Mouse (Mus musculus): ENCODE results near the gene Tex14. TPM values are rescaled to one million over a fixed set of nuclear protein-coding genes. Genes with fewer than 3 reads are reported as not detected.
A peak's percentile ranks its signal among the peaks of the same experiment; 100 is the strongest.
"Not testable (repeated sequence)": the region's sequence is repeated elsewhere in the genome, so short reads cannot be mapped to it uniquely, and the experiment has no call there.

The Tex14 gene
- polyA plus RNA-seq, 1 experiment from 2014 or later, result 0.24 TPM

DNA sequence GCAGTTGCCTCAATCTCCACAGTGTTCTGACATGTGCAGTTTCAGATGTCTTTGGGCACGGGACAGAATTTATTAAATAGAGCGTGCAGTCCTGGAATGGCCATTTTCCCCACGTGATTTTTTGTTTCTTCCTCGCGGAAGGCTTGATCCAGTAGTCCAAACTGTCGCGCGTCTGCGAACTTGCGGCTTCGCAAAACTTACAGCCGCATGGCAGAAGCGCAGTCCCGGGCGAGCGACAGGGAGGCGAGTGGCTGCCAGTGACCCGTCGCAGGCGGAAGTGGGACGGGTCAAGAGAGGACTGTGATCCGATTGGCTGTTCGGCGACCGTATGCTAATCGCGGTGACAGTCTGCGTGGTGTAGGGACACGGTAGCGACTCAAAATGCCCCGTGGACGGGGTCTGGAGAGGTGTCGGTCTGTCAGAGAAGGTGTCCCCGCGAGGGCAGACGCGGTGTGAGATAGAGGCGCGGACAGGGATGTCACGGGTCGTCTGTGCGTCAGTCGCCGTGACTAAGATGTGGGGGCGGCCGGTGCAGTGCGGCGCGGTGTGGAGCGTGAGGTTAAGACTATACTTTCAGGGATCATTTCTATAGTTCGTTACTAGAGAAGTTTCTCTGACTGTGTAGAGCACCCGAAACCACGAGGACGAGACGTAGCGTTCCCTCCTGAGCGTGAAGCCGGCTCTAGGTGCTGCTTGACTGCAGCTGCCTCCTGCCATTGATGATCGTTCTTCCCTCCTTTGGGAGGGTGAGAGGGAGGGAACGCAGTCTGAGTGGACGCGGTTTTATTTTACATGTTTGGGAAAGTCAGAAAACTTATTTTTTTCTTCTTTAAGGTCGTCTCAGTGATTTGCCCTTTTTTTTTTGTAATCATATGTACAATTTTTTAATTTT lies 66.2 kb downstream of the Tex14 start:
- not testable (repeated sequence) for H3K9me3 ChIP-seq (replicated peaks; ENCODE audit: control insufficient read depth, low read length); H3K4me1 ChIP-seq (ENCODE audit: control insufficient read depth, insufficient read depth, low read length); H3K27me3 ChIP-seq (replicated peaks; ENCODE audit: control insufficient read depth, insufficient read depth, low read length); H3K27ac ChIP-seq (ENCODE audit: low read depth, low read length); H3K36me3 ChIP-seq (ENCODE audit: control insufficient read depth, insufficient read depth, low read length)
- DNase-seq (ENCODE audit: low spot score) (peak; percentile 85), ATAC-seq (peak; percentile 99)
- Histone ChIP-seq H3K4me2 (ENCODE audit: low read length) (peak overlapping the region; percentile 58), H3K9ac (ENCODE audit: low read length) (peak overlapping the region; percentile 47; the same call in 1 of the 2 replicates), H3K4me3 (ENCODE audit: low read depth, low read length) (peak overlapping the region; percentile 27)
- under 1% methylated on average over 26 of the region's 63 CpGs for WGBS

DNA sequence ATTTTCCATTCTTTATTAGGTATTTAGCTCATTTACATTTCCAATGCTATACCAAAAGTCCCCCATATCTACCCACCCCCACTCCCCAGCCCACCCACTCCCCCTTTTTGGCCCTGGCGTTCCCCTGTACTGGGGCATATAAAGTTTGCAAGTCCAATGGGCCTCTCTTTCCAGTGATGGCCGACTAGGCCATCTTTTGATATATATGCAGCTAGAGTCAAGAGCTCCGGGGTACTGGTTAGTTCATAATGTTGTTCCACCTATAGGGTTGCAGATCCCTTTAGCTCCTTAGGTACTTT lies 66.8 kb downstream of the Tex14 start:
- H3K36me3 ChIP-seq (ENCODE audit: control insufficient read depth, insufficient read depth, low read length); H3K4me1 ChIP-seq (ENCODE audit: control insufficient read depth, insufficient read depth, low read length); H3K27ac ChIP-seq (ENCODE audit: low read depth, low read length); H3K9me3 ChIP-seq (replicated peaks; ENCODE audit: control insufficient read depth, low read length); H3K4me3 ChIP-seq (ENCODE audit: low read depth, low read length); H3K9ac ChIP-seq (ENCODE audit: low read length); H3K27me3 ChIP-seq (replicated peaks; ENCODE audit: control insufficient read depth, insufficient read depth, low read length); H3K4me2 ChIP-seq (ENCODE audit: low read length); DNase-seq (ENCODE audit: low spot score): not testable (repeated sequence)
- WGBS, result 0% methylated on average over 1 of the region's 3 CpGs
- peak; percentile 40 for ATAC-seq

DNA sequence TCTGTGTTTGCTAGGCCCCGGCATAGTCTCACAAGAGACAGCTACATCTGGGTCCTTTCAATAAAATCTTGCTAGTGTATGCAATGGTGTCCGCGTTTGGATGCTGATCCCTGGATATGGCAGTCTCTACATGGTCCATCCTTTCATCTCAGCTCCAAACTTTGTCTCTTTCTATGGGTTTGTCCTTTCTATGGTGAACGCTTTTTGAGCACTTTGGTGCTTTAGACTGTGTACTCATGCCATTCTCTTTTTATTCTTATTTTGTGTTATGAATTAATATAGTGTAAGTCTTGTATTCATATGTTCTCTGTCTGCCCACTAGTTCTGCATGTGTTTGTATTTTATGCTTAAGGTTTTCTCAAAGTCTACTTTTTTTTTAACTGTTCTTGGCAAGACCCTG lies 67.2 kb downstream of the Tex14 start:
- H3K4me3 ChIP-seq (ENCODE audit: low read depth, low read length); H3K27ac ChIP-seq (ENCODE audit: low read depth, low read length): not testable (repeated sequence)
- 20% methylated on average over 4 of the region's 4 CpGs for WGBS

DNA sequence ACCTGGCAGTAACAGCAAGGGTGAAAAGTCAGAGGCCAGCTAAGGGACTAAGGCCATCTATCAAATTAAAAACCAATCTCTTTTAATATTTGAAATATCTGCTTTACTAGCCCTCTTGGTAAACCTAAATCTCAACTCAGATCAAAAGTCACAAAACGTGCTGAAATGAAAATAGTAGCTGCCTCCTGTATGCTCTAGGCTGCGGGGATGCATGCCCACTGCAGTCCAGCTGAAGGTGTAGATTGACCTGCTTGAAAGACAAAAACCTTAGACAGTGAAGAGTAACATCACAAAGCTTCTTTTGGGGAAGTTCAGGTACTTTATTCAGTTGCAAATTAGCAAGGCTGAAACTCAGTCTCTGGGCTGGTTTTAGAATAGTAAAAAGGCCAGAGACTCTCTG lies 74.3 kb downstream of the Tex14 start:
- 63% methylated on average over 2 of the region's 2 CpGs for WGBS
- not testable (repeated sequence) for ATAC-seq; H3K27ac ChIP-seq (ENCODE audit: low read depth, low read length); DNase-seq (ENCODE audit: low spot score); H3K9me3 ChIP-seq (replicated peaks; ENCODE audit: control insufficient read depth, low read length); H3K4me1 ChIP-seq (ENCODE audit: control insufficient read depth, insufficient read depth, low read length); H3K36me3 ChIP-seq (ENCODE audit: control insufficient read depth, insufficient read depth, low read length); H3K4me3 ChIP-seq (ENCODE audit: low read depth, low read length); H3K4me2 ChIP-seq (ENCODE audit: low read length); H3K27me3 ChIP-seq (replicated peaks; ENCODE audit: control insufficient read depth, insufficient read depth, low read length); H3K9ac ChIP-seq (ENCODE audit: low read length)

More for the DNA sequence above, 67.2 kb downstream of the Tex14 start:
- DNase-seq (ENCODE audit: low spot score); H3K4me1 ChIP-seq (ENCODE audit: control insufficient read depth, insufficient read depth, low read length); H3K36me3 ChIP-seq (ENCODE audit: control insufficient read depth, insufficient read depth, low read length); H3K9me3 ChIP-seq (replicated peaks; ENCODE audit: control insufficient read depth, low read length); H3K4me2 ChIP-seq (ENCODE audit: low read length); H3K9ac ChIP-seq (ENCODE audit: low read length); H3K27me3 ChIP-seq (replicated peaks; ENCODE audit: control insufficient read depth, insufficient read depth, low read length); ATAC-seq: not testable (repeated sequence)

DNA sequence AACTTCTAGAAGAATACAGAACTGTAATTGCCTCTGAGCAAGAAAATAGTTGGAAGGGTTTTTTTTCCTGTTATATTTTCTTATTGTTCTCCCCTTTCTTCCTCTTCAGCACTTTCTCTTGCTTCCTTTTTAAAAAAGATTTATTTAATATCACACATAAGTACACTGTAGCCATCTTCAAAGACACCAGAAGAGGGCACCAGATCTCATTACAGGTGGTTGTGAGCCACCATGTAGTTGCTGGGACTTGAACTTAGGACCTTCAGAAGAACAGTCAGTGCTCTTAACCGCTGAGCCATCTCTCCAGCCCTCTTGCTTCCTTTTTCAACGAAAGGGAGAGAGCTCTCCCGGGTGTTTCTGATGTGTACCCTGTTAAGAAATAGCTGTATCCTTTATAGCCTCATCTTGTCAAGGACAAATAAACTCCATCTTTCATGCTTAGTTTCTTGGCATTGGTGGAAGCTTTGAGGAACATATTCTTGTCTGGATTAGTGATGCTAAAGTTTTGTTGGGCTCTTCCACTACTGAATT lies 79.0 kb downstream of the Tex14 start:
- no peaks in the 10 kb centered on the region for H3K9me3 ChIP-seq (replicated peaks; ENCODE audit: control insufficient read depth, low read length)
- ATAC-seq, result no peak
- H3K4me3 ChIP-seq (ENCODE audit: low read depth, low read length), result no peak overlapping the region
- no peaks in the 10 kb centered on the region for H3K4me1 ChIP-seq (ENCODE audit: control insufficient read depth, insufficient read depth, low read length)
- DNase-seq (ENCODE audit: low spot score), result no peak
- no peak overlapping the region for H3K9ac ChIP-seq (ENCODE audit: low read length)
- H3K27me3 ChIP-seq (replicated peaks; ENCODE audit: control insufficient read depth, insufficient read depth, low read length), result no peaks in the 10 kb centered on the region
- H3K4me2 ChIP-seq (ENCODE audit: low read length), result no peak overlapping the region
- WGBS, result 74% methylated on average over 3 of the region's 3 CpGs
- no peak overlapping the region for H3K27ac ChIP-seq (ENCODE audit: low read depth, low read length)
- H3K36me3 ChIP-seq (ENCODE audit: control insufficient read depth, insufficient read depth, low read length), result no peaks in the 10 kb centered on the region

DNA sequence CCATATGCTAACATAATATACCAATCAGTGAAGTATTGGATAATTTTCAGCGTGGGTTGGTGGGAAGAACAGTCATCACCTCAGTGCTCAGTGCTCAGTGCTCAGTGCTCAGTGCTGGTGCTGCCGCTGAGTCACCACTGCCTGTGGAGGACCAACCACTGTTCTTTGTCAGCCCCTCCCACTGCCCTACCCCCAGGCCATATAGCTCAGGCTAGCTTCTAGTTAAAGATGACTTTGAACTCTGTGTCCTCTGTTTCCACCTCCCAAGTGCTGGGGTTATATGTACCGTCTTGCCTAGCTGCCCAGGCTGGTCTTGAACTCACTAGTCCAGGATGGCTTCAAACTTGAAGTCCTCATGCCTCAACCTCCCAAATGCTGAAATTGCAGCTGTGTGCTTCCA lies 84.1 kb downstream of the Tex14 start:
- no peak for DNase-seq (ENCODE audit: low spot score)
- 89% methylated on average over 3 of the region's 3 CpGs for WGBS

DNA sequence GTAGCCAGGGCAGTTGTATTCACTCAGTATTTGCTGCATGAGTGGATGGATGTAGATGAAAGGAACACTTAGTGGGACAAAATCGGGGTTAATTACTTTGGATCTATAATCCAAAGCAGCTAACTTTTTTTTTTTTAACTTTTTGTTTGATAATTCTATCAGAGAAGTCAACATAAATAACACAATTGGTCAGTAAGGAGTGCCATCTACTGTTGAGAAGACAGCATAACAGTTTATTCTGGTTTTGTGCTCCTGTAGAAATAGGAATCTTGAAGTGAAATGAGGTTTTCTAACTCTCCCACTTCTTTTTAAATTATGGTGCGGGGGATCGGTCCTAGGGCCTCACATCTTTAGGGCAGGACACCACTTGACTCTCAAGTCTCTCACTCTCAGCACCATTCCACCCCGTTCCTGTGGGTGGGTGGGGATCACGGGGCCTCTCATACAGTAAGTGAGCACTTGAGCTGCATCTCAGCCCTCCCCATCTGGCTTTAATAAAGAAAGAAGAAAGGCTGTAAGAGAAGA lies 99.9 kb downstream of the Tex14 start:
- DNase-seq (ENCODE audit: low spot score), result peak; percentile 74

More for the DNA sequence above, 84.1 kb downstream of the Tex14 start:
- H3K27me3 ChIP-seq (replicated peaks; ENCODE audit: control insufficient read depth, insufficient read depth, low read length), result no peaks in the 10 kb centered on the region
- H3K27ac ChIP-seq (ENCODE audit: low read depth, low read length), result no peak overlapping the region
- no peaks in the 10 kb centered on the region for H3K36me3 ChIP-seq (ENCODE audit: control insufficient read depth, insufficient read depth, low read length)
- ATAC-seq, result no peak
- H3K4me1 ChIP-seq (ENCODE audit: control insufficient read depth, insufficient read depth, low read length), result no peaks in the 10 kb centered on the region
- no peak overlapping the region for H3K9ac ChIP-seq (ENCODE audit: low read length)
- no peak overlapping the region for H3K4me3 ChIP-seq (ENCODE audit: low read depth, low read length)
- H3K4me2 ChIP-seq (ENCODE audit: low read length), result no peak overlapping the region
- no peaks in the 10 kb centered on the region for H3K9me3 ChIP-seq (replicated peaks; ENCODE audit: control insufficient read depth, low read length)

DNA sequence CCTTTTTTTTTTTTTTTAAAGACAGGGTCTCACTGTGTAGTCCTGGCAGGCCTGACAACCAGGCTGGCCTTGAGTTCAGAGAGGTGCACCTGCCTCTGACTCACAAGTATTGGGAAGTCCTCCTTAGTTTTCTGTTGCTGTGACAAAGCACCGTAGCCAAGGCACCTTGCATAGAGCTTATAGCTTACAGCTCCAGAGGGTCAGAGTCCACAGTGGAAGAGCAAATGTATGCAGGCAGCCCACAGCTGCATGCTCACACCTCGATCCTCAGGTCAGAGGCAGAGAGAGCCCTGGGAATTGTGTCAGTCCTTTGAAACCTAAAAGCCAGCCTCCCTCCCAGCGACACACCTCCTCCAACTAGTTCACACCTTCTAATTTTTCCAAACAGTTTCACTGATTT lies 101.6 kb downstream of the Tex14 start:
- no peak overlapping the region for H3K9ac ChIP-seq (ENCODE audit: low read length)
- H3K27ac ChIP-seq (ENCODE audit: low read depth, low read length), result no peak overlapping the region
- no peak overlapping the region for H3K4me2 ChIP-seq (ENCODE audit: low read length)
- H3K9me3 ChIP-seq (replicated peaks; ENCODE audit: control insufficient read depth, low read length), result no peaks in the 10 kb centered on the region
- DNase-seq (ENCODE audit: low spot score) (no peak), ATAC-seq (no peak)
- no peak overlapping the region for H3K4me3 ChIP-seq (ENCODE audit: low read depth, low read length)
- H3K27me3 ChIP-seq (replicated peaks; ENCODE audit: control insufficient read depth, insufficient read depth, low read length), result no peaks in the 10 kb centered on the region
- no peaks in the 10 kb centered on the region for H3K36me3 ChIP-seq (ENCODE audit: control insufficient read depth, insufficient read depth, low read length)
- WGBS, result 76% methylated on average over 3 of the region's 3 CpGs
- no peaks in the 10 kb centered on the region for H3K4me1 ChIP-seq (ENCODE audit: control insufficient read depth, insufficient read depth, low read length)

More for the DNA sequence above, 99.9 kb downstream of the Tex14 start:
- H3K4me1 ChIP-seq (ENCODE audit: control insufficient read depth, insufficient read depth, low read length), result no peaks in the 10 kb centered on the region
- H3K9ac ChIP-seq (ENCODE audit: low read length), result no peak overlapping the region
- no peaks in the 10 kb centered on the region for H3K9me3 ChIP-seq (replicated peaks; ENCODE audit: control insufficient read depth, low read length)
- no peaks in the 10 kb centered on the region for H3K36me3 ChIP-seq (ENCODE audit: control insufficient read depth, insufficient read depth, low read length)
- ATAC-seq, result no peak
- no peaks in the 10 kb centered on the region for H3K27me3 ChIP-seq (replicated peaks; ENCODE audit: control insufficient read depth, insufficient read depth, low read length)
- no peak overlapping the region for H3K27ac ChIP-seq (ENCODE audit: low read depth, low read length)
- H3K4me3 ChIP-seq (ENCODE audit: low read depth, low read length), result no peak overlapping the region
- 58% methylated on average over 5 of the region's 5 CpGs for WGBS
- H3K4me2 ChIP-seq (ENCODE audit: low read length), result no peak overlapping the region

DNA sequence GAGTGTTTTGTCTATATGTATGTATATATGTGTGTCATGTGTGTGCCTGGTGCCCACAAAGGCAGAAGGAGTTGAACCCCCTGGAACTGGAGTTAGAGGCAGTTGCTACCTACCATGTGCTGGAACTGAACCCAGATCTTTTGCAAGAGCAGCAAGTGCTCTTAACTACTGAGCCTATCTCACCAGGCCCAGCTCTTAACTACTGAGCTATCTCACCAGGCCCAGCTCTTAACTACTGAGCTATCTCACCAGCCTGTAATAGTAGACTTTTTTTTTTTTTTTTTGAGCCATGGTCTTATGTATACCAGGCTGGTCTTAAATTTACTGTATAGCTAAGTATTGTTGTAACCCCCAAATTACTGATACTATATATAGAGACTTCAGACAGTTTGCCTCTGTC lies 102.2 kb downstream of the Tex14 start:
- no peak overlapping the region for H3K4me3 ChIP-seq (ENCODE audit: low read depth, low read length)
- DNase-seq (ENCODE audit: low spot score), result no peak
- no peak overlapping the region for H3K9ac ChIP-seq (ENCODE audit: low read length)
- no peaks in the 10 kb centered on the region for H3K27me3 ChIP-seq (replicated peaks; ENCODE audit: control insufficient read depth, insufficient read depth, low read length)
- no peaks in the 10 kb centered on the region for H3K4me1 ChIP-seq (ENCODE audit: control insufficient read depth, insufficient read depth, low read length)
- no peak overlapping the region for H3K27ac ChIP-seq (ENCODE audit: low read depth, low read length)
- no peak for ATAC-seq
- no peaks in the 10 kb centered on the region for H3K9me3 ChIP-seq (replicated peaks; ENCODE audit: control insufficient read depth, low read length)
- H3K36me3 ChIP-seq (ENCODE audit: control insufficient read depth, insufficient read depth, low read length), result no peaks in the 10 kb centered on the region
- H3K4me2 ChIP-seq (ENCODE audit: low read length), result no peak overlapping the region

Data from forebrain, embryonic 14.5 days (tissue).